Mouse (Mus musculus): ENCODE results near the gene Htr6. TPM values are rescaled to one million over a fixed set of nuclear protein-coding genes. Genes with fewer than 3 reads are reported as not detected.

Gene Htr6
- total RNA-seq, 2 experiments from 2014 or later = not detected

DNA sequence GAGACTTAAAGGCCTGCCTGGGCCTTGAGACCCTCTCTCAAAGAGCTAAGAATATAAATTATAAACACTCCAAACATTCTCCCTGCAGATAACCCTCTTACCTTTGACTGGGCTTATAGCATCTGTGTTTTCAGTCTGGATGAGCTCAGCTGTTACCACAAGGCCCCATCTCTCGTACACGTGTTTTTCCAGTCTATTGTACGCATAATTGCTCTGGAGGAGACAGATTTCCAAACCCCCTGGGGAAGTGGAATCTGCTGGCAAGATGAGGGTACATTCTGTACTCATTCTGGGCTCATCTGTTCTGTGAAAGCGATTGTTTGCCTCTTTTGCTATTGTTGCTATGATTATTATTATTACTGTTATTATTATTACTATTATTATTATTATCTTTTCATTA, 56.4 kb downstream of the Htr6 start:
- intact Hi-C loops (cut with DNase I) = no loop called here
- no peak for DNase-seq (ENCODE audit: low spot score)

- no peak for DNase-seq (ENCODE audit: low spot score)
- intact Hi-C loops (cut with DNase I) = no loop called here
Measured at GRCm38 (mm10) chr4:139018388-139018787, 57.0 kb downstream of the Htr6 start.

- DNase-seq (ENCODE audit: low spot score) = no peak
- intact Hi-C loops (cut with DNase I) = no loop called here
Measured at GRCm38 (mm10) chr4:139014793-139015192, 60.6 kb downstream of the Htr6 start.

DNA sequence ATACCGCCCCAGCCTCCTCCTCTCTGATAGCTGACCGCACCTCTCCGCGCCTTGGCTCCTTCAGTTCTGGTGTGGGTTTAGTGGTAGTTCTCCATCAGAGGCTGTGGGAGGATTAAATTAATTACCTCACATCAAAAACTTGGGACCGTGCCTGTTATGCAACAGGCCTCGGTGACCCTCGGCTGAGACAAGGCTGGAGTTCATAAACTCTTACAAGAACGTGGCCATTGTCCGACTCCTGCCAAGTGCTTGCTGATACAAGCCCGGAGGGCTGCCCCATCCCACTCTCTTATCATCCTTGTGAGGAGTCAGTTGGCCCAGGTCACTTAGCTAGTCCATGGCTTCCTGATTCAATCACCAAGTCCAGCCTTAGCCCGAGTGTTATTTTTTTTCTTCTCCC, 62.1 kb downstream of the Htr6 start:
- intact Hi-C loops (cut with DNase I) = no loop called here
- DNase-seq (ENCODE audit: low spot score) = no peak

- intact Hi-C loops (cut with DNase I) = no loop called here
- no peak for DNase-seq (ENCODE audit: low spot score)
Measured at GRCm38 (mm10) chr4:139011201-139011702, 64.1 kb downstream of the Htr6 start.

Other genes with a start within 250 kb of the Htr6 start
- 10 to 100 TPM; 27.8 to 31.5 TPM for gene Pla2g5, start 212.1 kb downstream of the Htr6 start, total RNA-seq (2021)
- gene Gm13030, start 201.6 kb downstream of the Htr6 start, total RNA-seq (2021) = not detected
- 1 to 10 TPM in 1 of 2 experiments, under 1 TPM in 1; 0.52 to 1.1 TPM for gene Pla2g2e, start 197.6 kb downstream of the Htr6 start, total RNA-seq (2021)
- gene Otud3, start 161.6 kb downstream of the Htr6 start, total RNA-seq (2021) = 10 to 100 TPM; 10.1 to 10.8 TPM
- not detected for gene Rnf186, start 108.5 kb downstream of the Htr6 start, total RNA-seq (2021)
- 10 to 100 TPM in 1 of 2 experiments, 1 to 10 TPM in 1; 7.5 to 10.1 TPM for gene Tmco4, start 102.7 kb downstream of the Htr6 start, total RNA-seq (2021)
- 10 to 100 TPM; 26.7 to 28.3 TPM for gene Nbl1, start 17.4 kb upstream of the Htr6 start, total RNA-seq (2021)
- gene Minos1, start 55.5 kb upstream of the Htr6 start, total RNA-seq (2021) = 100 to 1,000 TPM; 782 to 827 TPM
- gene Capzb, start 117.3 kb upstream of the Htr6 start, total RNA-seq (2021) = 100 to 1,000 TPM; 415 to 449 TPM
- gene Pqlc2, start 235.1 kb upstream of the Htr6 start, total RNA-seq (2021) = 1 to 10 TPM; 6.4 to 6.6 TPM
- 10 to 100 TPM; 42.6 to 46.8 TPM for gene Akr7a5, start 235.2 kb upstream of the Htr6 start, total RNA-seq (2021)